Mouse (Mus musculus) kidney, adult 2 months (tissue): ENCODE data around the gene Blvrb. TPM values are rescaled to one million over a fixed set of nuclear protein-coding genes. Genes with fewer than 3 reads are reported as not detected.
A peak's percentile ranks its signal among the peaks of the same experiment; 100 is the strongest.

ENCODE experiments used
- DNase-seq: peaks from one replicate; pipeline ENCODE4 v3.0.0; 2021
- H3K27ac ChIP-seq: fragments of 200-500 bp; 2 replicates; pipeline ENCODE4 v1.5.1; 2012; ENCODE audit warnings: low read depth, low read length, control low read depth, inconsistent platforms; ENCODE audit not compliant: insufficient read depth
- H3K27me3 ChIP-seq: fragments of 200-500 bp; replicated peaks from 2 replicates; pipeline ENCODE4 v1.6.1; 2012; ENCODE audit warnings: mild to moderate bottlenecking, moderate library complexity, low read length, inconsistent platforms; ENCODE audit not compliant: control insufficient read depth, insufficient read depth
- H3K36me3 ChIP-seq: fragments of 200-500 bp; 2 replicates; pipeline ENCODE4 v1.6.1; 2012; ENCODE audit warnings: mild to moderate bottlenecking, moderate library complexity, low read length, inconsistent platforms; ENCODE audit not compliant: control insufficient read depth, insufficient read depth
- H3K4me1 ChIP-seq: fragments of 200-500 bp; 2 replicates; pipeline ENCODE4 v1.6.1; 2011; ENCODE audit warnings: low read length; ENCODE audit not compliant: control insufficient read depth, insufficient read depth
- H3K4me3 ChIP-seq: fragments of 200-500 bp; 2 replicates; pipeline ENCODE4 v1.5.1; 2011; ENCODE audit warnings: mild to moderate bottlenecking, low read depth, low read length, control low read depth; ENCODE audit not compliant: insufficient read depth
- CTCF ChIP-seq: fragments of 200-500 bp; conservative IDR thresholded peaks from 2 replicates; pipeline ENCODE4 v1.5.1; 2011; ENCODE audit warnings: low read depth, mild to moderate bottlenecking, control low read depth, low read length, moderate library complexity, mixed read lengths; ENCODE audit not compliant: insufficient read depth, insufficient read length
- POLR2A ChIP-seq: fragments of 200-500 bp; IDR thresholded peaks from one replicate; pipeline ENCODE4 v1.6.1; 2011; ENCODE audit warnings: low read depth, low read length, control low read depth
- WGBS: fragments of 180-500 bp; shearing (Covaris S2); methylation state at CpG from one replicate; pipeline ENCODE4 v1.1.7; 2018; 5-methylcytosine and 5-hydroxymethylcytosine counted together
- polyA plus RNA-seq: library from polyadenylated mRNA; depleted of rRNA; stranded (reverse); fragments of >200 nt; gene quantifications from 2 replicates; pipeline ENCODE4 v1.2.3, GENCODE M21; 2012

Gene Blvrb
- polyA plus RNA-seq, 1 experiment: 47.8 TPM

GRCm38 (mm10) chr7:27433349-27433748 lies 14.4 kb upstream of the Blvrb start:
- H3K36me3 ChIP-seq: no peaks in the 10 kb centered on the region
- no peak overlapping the region for H3K27ac ChIP-seq
- no peak for DNase-seq
- WGBS: 35% methylated on average over 10 of the region's 10 CpGs
- no peak overlapping the region for H3K4me3 ChIP-seq
- no peaks in the 10 kb centered on the region for H3K27me3 ChIP-seq
- TF ChIP-seq CTCF (no peak), POLR2A (no peak)
- H3K4me1 ChIP-seq: no peaks in the 10 kb centered on the region

GRCm38 (mm10) chr7:27433794-27434193 lies 14.0 kb upstream of the Blvrb start:
- 12% methylated on average over 10 of the region's 10 CpGs for WGBS
- no peak overlapping the region for H3K4me3 ChIP-seq
- no peaks in the 10 kb centered on the region for H3K36me3 ChIP-seq
- no peak for TF ChIP-seq POLR2A
- no peak for TF ChIP-seq CTCF
- H3K27ac ChIP-seq: no peak overlapping the region
- H3K4me1 ChIP-seq: no peaks in the 10 kb centered on the region
- no peak for DNase-seq
- no peaks in the 10 kb centered on the region for H3K27me3 ChIP-seq

- 65% methylated on average over 5 of the region's 5 CpGs for WGBS
Observed at GRCm38 (mm10) chr7:27437544-27437943, 10.2 kb upstream of the Blvrb start.

GRCm38 (mm10) chr7:27440014-27440413 lies 7.8 kb upstream of the Blvrb start:
- WGBS: 79% methylated on average over 4 of the region's 4 CpGs
- H3K4me3 ChIP-seq: no peak overlapping the region
- H3K27me3 ChIP-seq: no peaks in the 10 kb centered on the region
- no peak overlapping the region for H3K27ac ChIP-seq
- TF ChIP-seq CTCF: 0 out of 2 replicates have a peak, but pooled peaks have one; percentile 6
- TF ChIP-seq POLR2A: no peak
- DNase-seq: no peak
- no peaks in the 10 kb centered on the region for H3K36me3 ChIP-seq
- H3K4me1 ChIP-seq: no peaks in the 10 kb centered on the region

More at GRCm38 (mm10) chr7:27437544-27437943, 10.2 kb upstream of the Blvrb start:
- H3K27ac ChIP-seq: no peak overlapping the region
- no peaks in the 10 kb centered on the region for H3K36me3 ChIP-seq
- no peak overlapping the region for H3K4me3 ChIP-seq
- DNase-seq: peak; percentile 34
- no peak for TF ChIP-seq POLR2A
- peak; percentile 80 for TF ChIP-seq CTCF
- H3K27me3 ChIP-seq: no peaks in the 10 kb centered on the region
- no peaks in the 10 kb centered on the region for H3K4me1 ChIP-seq

- Histone ChIP-seq H3K27ac (no peak overlapping the region), H3K4me3 (no peak overlapping the region), H3K27me3 (no peaks in the 10 kb centered on the region), H3K36me3 (no peaks in the 10 kb centered on the region), H3K4me1 (no peaks in the 10 kb centered on the region; the same call in 1 of the 2 replicates)
- no peak for DNase-seq
- WGBS: 18% methylated on average over 18 of the region's 18 CpGs
- TF ChIP-seq CTCF (no peak), POLR2A (no peak)
Observed at GRCm38 (mm10) chr7:27446051-27446450, 1.7 kb upstream of the Blvrb start.

GRCm38 (mm10) chr7:27446521-27447418 lies 1.0 kb upstream of the Blvrb start:
- Histone ChIP-seq H3K4me3 (peak overlapping the region; percentile 16; the same call in 1 of the 2 replicates), H3K4me1 (no peaks in the 10 kb centered on the region; the same call in 1 of the 2 replicates), H3K27me3 (no peaks in the 10 kb centered on the region), H3K36me3 (no peaks in the 10 kb centered on the region), H3K27ac (no peak overlapping the region)
- TF ChIP-seq CTCF (no peak), POLR2A (no peak)
- no peak for DNase-seq
- WGBS: 8% methylated on average over 49 of the region's 53 CpGs
